Mouse (Mus musculus): Measurements from ENCODE around the gene Pak6. TPM values are rescaled to one million over a fixed set of nuclear protein-coding genes. Genes with fewer than 3 reads are reported as not detected.
A peak's percentile ranks its signal among the peaks of the same experiment; 100 is the strongest.

Gene Pak6
- polyA plus RNA-seq, 1 experiment: not detected

GRCm38 (mm10) chr2:118703913-118704730, 41.0 kb downstream of the Pak6 start, which contains the start of gene Ankrd63:
Gene Ankrd63 (minus strand): TSS chr2:118703963.
- TF ChIP-seq POLR2A (IDR thresholded peaks at IDR 0.05; ENCODE audit: borderline replicate concordance, control insufficient read depth, low read depth, low read length) (no peak), CTCF (IDR thresholded peaks at IDR 0.05; ENCODE audit: control insufficient read depth, insufficient read depth, low read length) (no peak)
- Histone ChIP-seq H3K4me3 (replicated peaks; ENCODE audit: control insufficient read depth, low read depth, low read length) (peak within 1 kb of the TSS; percentile 64), H3K4me1 (ENCODE audit: control insufficient read depth, insufficient read depth, low read length) (peaks cover 4% of the 10 kb centered on the region), H3K27ac (ENCODE audit: control insufficient read depth, insufficient read depth, low read depth, low read length, poor library complexity) (peak within 1 kb of the TSS; percentile 3; the same call in 1 of the 2 replicates)
- WGBS: 1% methylated on average over 50 of the region's 50 CpGs

DNA sequence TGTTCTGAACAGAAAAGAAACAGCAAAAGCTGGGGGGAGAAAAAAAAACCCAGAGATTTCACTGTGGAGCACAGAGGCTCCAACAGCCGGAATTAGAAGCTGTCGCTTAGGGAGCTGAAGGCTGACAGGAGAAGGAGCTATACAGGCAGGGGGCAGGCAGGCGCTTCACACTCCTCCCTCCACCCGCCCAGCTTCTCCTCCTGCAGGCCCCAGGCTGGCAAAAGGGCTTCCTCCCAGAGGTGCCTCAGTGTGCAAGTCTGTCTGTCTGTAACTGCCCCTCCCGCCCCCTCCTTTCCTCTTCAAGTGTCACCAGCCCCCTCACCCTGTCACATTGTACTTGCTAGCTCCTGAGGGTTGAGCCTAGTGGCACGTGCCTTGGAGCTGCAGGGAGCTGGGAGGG, 43.3 kb downstream of the Pak6 start:
- TF ChIP-seq CTCF (IDR thresholded peaks at IDR 0.05; ENCODE audit: control insufficient read depth, insufficient read depth, low read length) (no peak), POLR2A (IDR thresholded peaks at IDR 0.05; ENCODE audit: borderline replicate concordance, control insufficient read depth, low read depth, low read length) (no peak)
- WGBS: 7% methylated on average over 6 of the region's 6 CpGs

GRCm38 (mm10) chr2:118708472-118708871, 45.4 kb downstream of the Pak6 start:
- Histone ChIP-seq H3K27ac (ENCODE audit: control insufficient read depth, insufficient read depth, low read depth, low read length, poor library complexity) (no peak overlapping the region), H3K4me1 (ENCODE audit: control insufficient read depth, insufficient read depth, low read length) (peaks cover 8% of the 10 kb centered on the region), H3K4me3 (replicated peaks; ENCODE audit: control insufficient read depth, low read depth, low read length) (no peak overlapping the region)
- no peak for TF ChIP-seq POLR2A (IDR thresholded peaks at IDR 0.05; ENCODE audit: borderline replicate concordance, control insufficient read depth, low read depth, low read length)
- TF ChIP-seq CTCF (IDR thresholded peaks at IDR 0.05; ENCODE audit: control insufficient read depth, insufficient read depth, low read length): no peak
- 71% methylated on average over 4 of the region's 4 CpGs for whole genome bisulfite sequencing

More for the DNA sequence above, 43.3 kb downstream of the Pak6 start:
- Histone ChIP-seq H3K4me1 (ENCODE audit: control insufficient read depth, insufficient read depth, low read length) (peaks cover 8% of the 10 kb centered on the region), H3K4me3 (replicated peaks; ENCODE audit: control insufficient read depth, low read depth, low read length) (no peak overlapping the region), H3K27ac (ENCODE audit: control insufficient read depth, insufficient read depth, low read depth, low read length, poor library complexity) (no peak overlapping the region)

- H3K4me1 ChIP-seq (ENCODE audit: control insufficient read depth, insufficient read depth, low read length): peaks cover 10% of the 10 kb centered on the region
Observed at GRCm38 (mm10) chr2:118709655-118710221, 46.6 kb downstream of the Pak6 start.

DNA sequence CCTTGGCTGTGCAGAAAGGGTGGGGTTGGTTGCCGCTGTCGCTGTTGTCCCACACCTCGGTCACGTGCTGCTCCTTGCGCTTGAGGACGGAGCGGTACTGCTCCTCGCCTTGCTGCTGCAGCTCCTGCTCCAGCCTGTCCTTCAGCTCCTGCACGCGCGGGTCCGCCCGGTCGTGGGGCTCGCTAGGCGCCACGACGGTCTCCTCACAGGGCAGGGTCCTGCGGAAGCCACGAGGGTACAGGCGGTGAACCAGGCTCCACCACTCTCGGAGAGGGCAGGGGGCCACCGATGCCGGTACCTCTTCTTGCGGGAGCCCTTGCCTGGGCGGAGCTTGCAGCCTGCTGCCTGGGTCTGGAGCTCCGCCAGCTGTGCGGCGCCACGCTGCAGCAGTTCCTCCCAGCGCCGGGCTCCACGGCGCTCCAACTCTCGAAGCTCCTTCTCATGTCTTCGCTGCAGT, 48.0 kb downstream of the Pak6 start:
- WGBS: 21% methylated on average over 36 of the region's 36 CpGs
- Histone ChIP-seq H3K27ac (ENCODE audit: control insufficient read depth, insufficient read depth, low read depth, low read length, poor library complexity) (peak overlapping the region; percentile 34; the same call in 1 of the 2 replicates), H3K4me3 (replicated peaks; ENCODE audit: control insufficient read depth, low read depth, low read length) (no peak overlapping the region), H3K4me1 (ENCODE audit: control insufficient read depth, insufficient read depth, low read length) (peaks cover 10% of the 10 kb centered on the region)
- no peak for TF ChIP-seq CTCF (IDR thresholded peaks at IDR 0.05; ENCODE audit: control insufficient read depth, insufficient read depth, low read length)
- no peak for TF ChIP-seq POLR2A (IDR thresholded peaks at IDR 0.05; ENCODE audit: borderline replicate concordance, control insufficient read depth, low read depth, low read length)

More at GRCm38 (mm10) chr2:118709655-118710221, 46.6 kb downstream of the Pak6 start:
- TF ChIP-seq CTCF (IDR thresholded peaks at IDR 0.05; ENCODE audit: control insufficient read depth, insufficient read depth, low read length): no peak
- TF ChIP-seq POLR2A (IDR thresholded peaks at IDR 0.05; ENCODE audit: borderline replicate concordance, control insufficient read depth, low read depth, low read length): no peak
- 32% methylated on average over 4 of the region's 4 CpGs for WGBS
- Histone ChIP-seq H3K27ac (ENCODE audit: control insufficient read depth, insufficient read depth, low read depth, low read length, poor library complexity) (no peak overlapping the region), H3K4me3 (replicated peaks; ENCODE audit: control insufficient read depth, low read depth, low read length) (no peak overlapping the region)

GRCm38 (mm10) chr2:118713631-118714030, 50.5 kb downstream of the Pak6 start:
- WGBS: 68% methylated on average over 6 of the region's 6 CpGs
- peaks cover 10% of the 10 kb centered on the region for H3K4me1 ChIP-seq (ENCODE audit: control insufficient read depth, insufficient read depth, low read length)

DNA sequence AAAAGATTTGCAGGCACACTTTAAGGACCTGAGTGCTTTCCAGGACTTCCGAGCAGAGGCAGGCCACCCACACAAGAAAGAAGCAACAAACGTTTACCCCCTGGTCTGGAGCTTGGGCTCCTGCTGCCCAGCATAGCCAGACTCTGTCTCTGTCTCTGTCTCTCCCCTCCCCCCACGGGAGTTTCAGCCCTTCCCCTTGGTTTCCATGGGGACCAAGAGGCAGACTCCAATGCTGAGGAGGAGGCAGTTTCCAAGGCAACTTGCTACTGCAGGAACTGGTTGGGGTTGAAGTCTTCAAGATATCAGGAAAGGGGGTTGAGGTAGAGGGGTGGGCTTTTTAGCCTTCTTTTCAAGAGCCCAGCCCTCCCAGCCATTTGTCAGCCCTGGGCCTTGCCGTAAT, 51.1 kb downstream of the Pak6 start:
- no peak for TF ChIP-seq CTCF (IDR thresholded peaks at IDR 0.05; ENCODE audit: control insufficient read depth, insufficient read depth, low read length)
- no peak for TF ChIP-seq POLR2A (IDR thresholded peaks at IDR 0.05; ENCODE audit: borderline replicate concordance, control insufficient read depth, low read depth, low read length)
- peaks cover 10% of the 10 kb centered on the region for H3K4me1 ChIP-seq (ENCODE audit: control insufficient read depth, insufficient read depth, low read length)
- H3K4me3 ChIP-seq (replicated peaks; ENCODE audit: control insufficient read depth, low read depth, low read length): no peak overlapping the region
- no peak overlapping the region for H3K27ac ChIP-seq (ENCODE audit: control insufficient read depth, insufficient read depth, low read depth, low read length, poor library complexity)
- 63% methylated on average over 4 of the region's 4 CpGs for WGBS

More at GRCm38 (mm10) chr2:118713631-118714030, 50.5 kb downstream of the Pak6 start:
- Histone ChIP-seq H3K27ac (ENCODE audit: control insufficient read depth, insufficient read depth, low read depth, low read length, poor library complexity) (no peak overlapping the region), H3K4me3 (replicated peaks; ENCODE audit: control insufficient read depth, low read depth, low read length) (no peak overlapping the region)
- no peak for TF ChIP-seq CTCF (IDR thresholded peaks at IDR 0.05; ENCODE audit: control insufficient read depth, insufficient read depth, low read length)
- no peak for TF ChIP-seq POLR2A (IDR thresholded peaks at IDR 0.05; ENCODE audit: borderline replicate concordance, control insufficient read depth, low read depth, low read length)

- no peak for TF ChIP-seq POLR2A (IDR thresholded peaks at IDR 0.05; ENCODE audit: borderline replicate concordance, control insufficient read depth, low read depth, low read length)
- TF ChIP-seq CTCF (IDR thresholded peaks at IDR 0.05; ENCODE audit: control insufficient read depth, insufficient read depth, low read length): no peak
- 85% methylated on average over 5 of the region's 5 CpGs for WGBS
- Histone ChIP-seq H3K27ac (ENCODE audit: control insufficient read depth, insufficient read depth, low read depth, low read length, poor library complexity) (no peak overlapping the region), H3K4me3 (replicated peaks; ENCODE audit: control insufficient read depth, low read depth, low read length) (no peak overlapping the region), H3K4me1 (ENCODE audit: control insufficient read depth, insufficient read depth, low read length) (peaks cover 4% of the 10 kb centered on the region; the same call in 1 of the 2 replicates)
Observed at GRCm38 (mm10) chr2:118716677-118717076, 53.6 kb downstream of the Pak6 start.
